Comparison of ENCODE assay signal across 9 mouse cellular contexts in genomic region chr6:99374448-99375271, GRCm38 (mm10).
DNase-seq lines count a peak whose midpoint lies in the region; ATAC-seq and TF ChIP-seq lines count a peak whose summit lies in the region.
"Had no signal": no experiment of that assay in that cellular context is flagged by ENCODE, and none has a peak within 500 bp of the region (broad histone marks: within the 10 kb centered on the region; RNA-seq: fewer than 3 reads in every experiment).

No protein-coding gene starts in this region.

- WGBS in liver, postnatal 0 days (ENCODE audit: insufficient replicate concordance), result 37% methylated on average over 19 of the region's 19 CpGs
- WGBS in liver, embryonic 11.5 days, result 78% methylated on average over 19 of the region's 19 CpGs
- WGBS in bone marrow, adult 2 months, result 25% methylated on average over 19 of the region's 19 CpGs

- H3K9me3 ChIP-seq in liver, postnatal 0 days (ENCODE audit: low read length), result no peaks in the 10 kb centered on the region
- H3K9me3 ChIP-seq in liver, embryonic 11.5 days (ENCODE audit: control insufficient read depth, low read length), result no peaks in the 10 kb centered on the region

- no peak overlapping the region for H3K4me3 ChIP-seq in liver, postnatal 0 days (ENCODE audit: low read depth, low read length)
- no peak overlapping the region for H3K4me3 ChIP-seq in liver, embryonic 11.5 days (ENCODE audit: low read depth, low read length)
- H3K4me3 ChIP-seq in bone marrow, adult 2 months (replicated peaks; ENCODE audit: control insufficient read depth, low read depth, low read length), result no peak overlapping the region

- peak overlapping the region; percentile 26; the same call in 1 of the 2 replicates for H3K27ac ChIP-seq in liver, postnatal 0 days (ENCODE audit: low read depth)
- H3K27ac ChIP-seq in liver, embryonic 11.5 days (ENCODE audit: low read depth, low read length), result no peak overlapping the region
- H3K27ac ChIP-seq in bone marrow, adult 2 months (ENCODE audit: control insufficient read depth, insufficient read depth, low read depth, low read length, poor library complexity), result peak overlapping the region; percentile 42

- H3K4me2 ChIP-seq in liver, postnatal 0 days (ENCODE audit: low read depth, low read length), result no peak overlapping the region
- H3K4me2 ChIP-seq in liver, embryonic 11.5 days, result no peak overlapping the region

- peaks cover 19% of the 10 kb centered on the region for H3K4me1 ChIP-seq in liver, postnatal 0 days (ENCODE audit: insufficient read depth)
- peaks cover 6% of the 10 kb centered on the region; the same call in 1 of the 2 replicates for H3K4me1 ChIP-seq in liver, embryonic 11.5 days (replicated peaks; ENCODE audit: control insufficient read depth, insufficient read depth, low read length)
- H3K4me1 ChIP-seq in bone marrow, adult 2 months (ENCODE audit: control insufficient read depth, insufficient read depth, low read length), result peaks cover 7% of the 10 kb centered on the region; the same call in 1 of the 2 replicates

- no peak for ATAC-seq in liver, postnatal 0 days
- no peak for ATAC-seq in liver, embryonic 11.5 days (replicated peaks; ENCODE audit: low FRiP score)
- ATAC-seq in hematopoietic stem cell, adult 5-6 weeks (replicated peaks in 1 of 2; ENCODE audit: insufficient read depth in 1 of 2, low FRiP score in 2 of 2, low TSS enrichment in 1 of 2, low read depth in 1 of 2, poor library complexity in 2 of 2, severe bottlenecking in 2 of 2), result peak; percentile 9 to 23; a peak in 1 of 4 replicates

- no peaks in the 10 kb centered on the region for H3K27me3 ChIP-seq in liver, postnatal 0 days (ENCODE audit: insufficient read depth, low read length)
- no peaks in the 10 kb centered on the region for H3K27me3 ChIP-seq in liver, embryonic 11.5 days (replicated peaks; ENCODE audit: control insufficient read depth, insufficient read depth, low read length)

- no peaks in the 10 kb centered on the region for H3K36me3 ChIP-seq in liver, postnatal 0 days (replicated peaks; ENCODE audit: insufficient read depth, low read length)
- no peaks in the 10 kb centered on the region for H3K36me3 ChIP-seq in liver, embryonic 11.5 days (ENCODE audit: control insufficient read depth, insufficient read depth, low read length)

- H3K9ac ChIP-seq in liver, postnatal 0 days (replicated peaks), result no peak overlapping the region
- H3K9ac ChIP-seq in liver, embryonic 11.5 days (ENCODE audit: low read depth, low read length), result no peak overlapping the region

- DNase-seq in liver, postnatal 0 days, result no peak
- DNase-seq in liver, embryonic 11.5 days (ENCODE audit: low spot score), result no peak
- peak; percentile 81 for DNase-seq in naive thymus-derived CD4-positive, alpha-beta T cell, adult 2 months (ENCODE audit: low read depth)
- no peak for DNase-seq in ovary, postnatal 10 days (ENCODE audit: low spot score)
- no peak for DNase-seq in layer of hippocampus, adult 11-12 months (ENCODE audit: low spot score)
- DNase-seq: cerebellum, postnatal 25 days; gastrocnemius, postnatal 36 days had no signal

- no peak for TF ChIP-seq CTCF in liver, postnatal 0 days (IDR thresholded peaks at IDR 0.05; ENCODE audit: low read depth)
- no peak for TF ChIP-seq CTCF in bone marrow, adult 2 months (IDR thresholded peaks at IDR 0.05; ENCODE audit: control insufficient read depth, insufficient read depth, low read length)

- TF ChIP-seq EP300 in liver, postnatal 0 days (IDR thresholded peaks at IDR 0.05; ENCODE audit: low read depth), result no peak

- no peak for TF ChIP-seq POLR2A in bone marrow, adult 2 months (IDR thresholded peaks at IDR 0.05; ENCODE audit: borderline replicate concordance, control insufficient read depth, low read depth, low read length)

Comparison
In these comparisons a context has a peak if more than half of its experiments do, and no peak if none do; other contexts are left out.
1. ATAC-seq: peak in hematopoietic stem cell, adult 5-6 weeks (2 of 2); none in liver, postnatal 0 days (single experiment) and liver, embryonic 11.5 days (single experiment).